In the genomic region with DNA sequence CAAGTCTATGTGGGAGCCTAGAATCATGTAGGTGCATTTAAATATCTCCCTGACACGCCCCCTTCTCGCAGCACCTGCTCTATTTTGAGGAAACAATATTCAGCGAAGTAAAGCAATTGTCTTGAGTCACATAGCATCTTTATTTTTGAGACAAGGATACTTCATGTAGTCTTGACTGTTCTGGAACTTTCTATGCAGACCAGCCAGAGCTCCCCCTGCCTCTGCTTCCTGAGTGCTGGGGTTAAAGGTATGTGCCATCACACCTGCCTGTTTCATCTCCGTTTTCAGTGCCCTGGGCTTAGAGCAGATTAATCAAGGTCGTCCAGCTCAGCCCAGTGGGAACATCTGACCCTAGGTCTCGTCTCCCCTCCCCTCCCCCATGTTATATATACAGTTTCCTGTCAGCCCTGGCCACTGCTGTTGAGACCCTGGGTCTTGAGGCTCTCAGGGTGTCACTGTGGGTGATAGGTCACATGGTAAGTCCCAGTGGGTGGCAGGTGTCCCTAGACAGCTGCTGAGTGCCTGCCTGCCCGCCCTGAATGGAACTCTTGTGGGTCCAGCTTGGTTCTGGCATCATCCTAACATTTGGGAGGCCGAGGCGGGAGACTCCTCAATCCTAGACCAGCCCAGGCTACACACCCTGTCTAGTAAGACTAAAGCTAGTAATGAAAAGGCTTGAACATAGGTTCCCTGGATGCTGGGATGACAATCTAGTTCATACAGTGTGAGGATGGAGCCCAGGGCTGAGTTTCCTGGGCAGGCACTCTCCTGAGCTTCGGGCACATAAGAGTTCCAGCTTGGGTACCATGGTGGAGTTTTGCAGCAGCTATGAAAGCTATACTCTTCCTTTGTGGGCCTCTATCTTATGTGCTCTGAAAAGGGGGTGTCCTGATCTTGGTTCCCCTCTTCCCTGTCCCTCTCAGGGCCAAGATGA, we compare ENCODE assay signal across 8 mouse cellular contexts. TPM values are rescaled to one million over a fixed set of nuclear protein-coding genes. Genes with fewer than 3 reads are reported as not detected.
DNase-seq lines count a peak whose midpoint lies in the region; ATAC-seq and TF ChIP-seq lines count a peak whose summit lies in the region.

No protein-coding gene starts in this region.

- ATAC-seq in forebrain, embryonic 14.5 days: no peak
- ATAC-seq in liver, embryonic 15.5 days (ENCODE audit: insufficient read depth): no peak

- no peak overlapping the region for H3ac ChIP-seq in C2C12 (ENCODE audit: control insufficient read depth, insufficient read length, low read depth)

- 59% methylated on average over 10 of the region's 10 CpGs for WGBS in forebrain, embryonic 14.5 days
- WGBS in liver, embryonic 15.5 days (ENCODE audit: insufficient replicate concordance): 51% methylated on average over 10 of the region's 10 CpGs

- no peaks in the 10 kb centered on the region for H3K9me3 ChIP-seq in forebrain, embryonic 14.5 days (replicated peaks; ENCODE audit: control insufficient read depth, low read length)
- no peaks in the 10 kb centered on the region for H3K9me3 ChIP-seq in liver, embryonic 15.5 days (replicated peaks)

- peak overlapping the region; percentile 58 for H3K4me2 ChIP-seq in forebrain, embryonic 14.5 days (ENCODE audit: low read length)
- peak overlapping the region; percentile 99 for H3K4me2 ChIP-seq in liver, embryonic 15.5 days

- no peaks in the 10 kb centered on the region for H3K36me3 ChIP-seq in C2C12 (ENCODE audit: control insufficient read depth, insufficient read depth)
- H3K36me3 ChIP-seq in forebrain, embryonic 14.5 days (ENCODE audit: control insufficient read depth, insufficient read depth, low read length): peaks cover 10% of the 10 kb centered on the region; the same call in 1 of the 2 replicates
- no peaks in the 10 kb centered on the region for H3K36me3 ChIP-seq in liver, embryonic 15.5 days (replicated peaks)

- peak overlapping the region; percentile 99 for H3K27ac ChIP-seq in forebrain, embryonic 14.5 days (ENCODE audit: low read depth, low read length)
- H3K27ac ChIP-seq in liver, embryonic 15.5 days (replicated peaks): peak overlapping the region; percentile 95

- no peak for TF ChIP-seq CTCF in C2C12 (IDR thresholded peaks at IDR 0.05; ENCODE audit: control insufficient read depth, insufficient read depth, insufficient read length)

- H3K27me3 ChIP-seq in C2C12 (ENCODE audit: control insufficient read depth, insufficient read depth, insufficient read length): no peaks in the 10 kb centered on the region
- no peaks in the 10 kb centered on the region for H3K27me3 ChIP-seq in forebrain, embryonic 14.5 days (replicated peaks; ENCODE audit: control insufficient read depth, insufficient read depth, low read length)
- 0 out of 2 replicates have a peak, but pooled peaks cover 3% of the 10 kb centered on the region for H3K27me3 ChIP-seq in liver, embryonic 15.5 days

- DNase-seq in heart, adult 11 months: peak; percentile 96
- DNase-seq in heart, adult 8-10 months (ENCODE audit: low spot score): no peak
- peak; percentile 30 for DNase-seq in forebrain, embryonic 14.5 days (ENCODE audit: low spot score)
- DNase-seq in thymus, postnatal 4 days: peak; percentile 26
- DNase-seq in adrenal gland, postnatal 14 days: no peak
- no peak for DNase-seq in embryo, embryonic 11 days

- peak overlapping the region; percentile 80 for H3K4me3 ChIP-seq in C2C12 (ENCODE audit: insufficient read depth, poor library complexity, severe bottlenecking)
- H3K4me3 ChIP-seq in forebrain, embryonic 14.5 days (ENCODE audit: low read depth, low read length): peak overlapping the region; percentile 99
- peak overlapping the region; percentile 80 for H3K4me3 ChIP-seq in liver, embryonic 15.5 days (replicated peaks)

- peaks cover 10% of the 10 kb centered on the region for H3K79me3 ChIP-seq in C2C12 (ENCODE audit: low read depth)

- H3K4me1 ChIP-seq in forebrain, embryonic 14.5 days (ENCODE audit: control insufficient read depth, insufficient read depth, low read length): peaks cover 29% of the 10 kb centered on the region
- peaks cover 50% of the 10 kb centered on the region for H3K4me1 ChIP-seq in liver, embryonic 15.5 days (replicated peaks)

- peak overlapping the region; percentile 99 for H3K9ac ChIP-seq in forebrain, embryonic 14.5 days (ENCODE audit: low read length)
- H3K9ac ChIP-seq in liver, embryonic 15.5 days: peak overlapping the region; percentile 100

- H3K79me2 ChIP-seq in C2C12 (ENCODE audit: control insufficient read depth, insufficient read depth): peaks cover 33% of the 10 kb centered on the region

TF ChIP-seq in C2C12, 6 proteins besides CTCF, POLR2A, EP300 and RAD21:
- TF ChIP-seq USF1 (IDR thresholded peaks at IDR 0.05; ENCODE audit: low read depth) (no peak), CEBPB (IDR thresholded peaks at IDR 0.05; ENCODE audit: low read depth) (no peak), MYOG (IDR thresholded peaks at IDR 0.05; ENCODE audit: control insufficient read depth, extremely low read depth, insufficient read length) (no peak), MAX (IDR thresholded peaks at IDR 0.05) (no peak), FOSL1 (IDR thresholded peaks at IDR 0.05; ENCODE audit: insufficient read depth, low read length, poor library complexity, severe bottlenecking) (no peak), MYOD1 (IDR thresholded peaks at IDR 0.05; ENCODE audit: control insufficient read depth, insufficient read length, low read depth) (no peak)

RNA-seq across cellular contexts. Expression of a gene that starts 1.9 kb away (rescaled TPM):
- under 1 TPM in 1 of 4 experiments, not detected in 3; 0.06 TPM for total RNA-seq in heart, adult 8-10 months (2022)
- polyA plus RNA-seq in C2C12 (2012; fragmentation: generic; extraction: Trizol): 0.01 TPM
- polyA plus RNA-seq in forebrain, embryonic 14.5 days (2014; fragmentation: Nextera tagmentation; extraction: Ambion mirVana): 0.06 and 0.10 TPM in 2 replicates
- 0.01 and 0.02 TPM in 2 replicates for polyA plus RNA-seq in liver, embryonic 15.5 days (2015; fragmentation: Nextera tagmentation; extraction: Ambion mirVana)
- total RNA-seq in adrenal gland, postnatal 14 days (2021): 0.11 and 0.19 TPM in 2 replicates

RNA-seq across cellular contexts. Expression of a gene that starts 2.6 kb away (rescaled TPM):
- total RNA-seq in heart, adult 8-10 months (2022): 100 to 1,000 TPM in 3 of 4 experiments, 10 to 100 TPM in 1; 84.2 to 134 (median 114) TPM
- polyA plus RNA-seq in C2C12 (2012; fragmentation: generic; extraction: Trizol): 128 TPM
- 87.2 and 94.0 TPM in 2 replicates for polyA plus RNA-seq in forebrain, embryonic 14.5 days (2014; fragmentation: Nextera tagmentation; extraction: Ambion mirVana)
- polyA plus RNA-seq in liver, embryonic 15.5 days (2015; fragmentation: Nextera tagmentation; extraction: Ambion mirVana): 23.7 and 26.1 TPM in 2 replicates
- 165 and 174 TPM in 2 replicates for total RNA-seq in adrenal gland, postnatal 14 days (2021)

RNA-seq across cellular contexts. Expression of a gene that starts 17.0 kb away (rescaled TPM):
- total RNA-seq in heart, adult 8-10 months (2022): not detected
- not detected for polyA plus RNA-seq in C2C12 (2012; fragmentation: generic; extraction: Trizol)
- not detected in 2 replicates for polyA plus RNA-seq in forebrain, embryonic 14.5 days (2014; fragmentation: Nextera tagmentation; extraction: Ambion mirVana)
- 0.13 and 0.35 TPM in 2 replicates for polyA plus RNA-seq in liver, embryonic 15.5 days (2015; fragmentation: Nextera tagmentation; extraction: Ambion mirVana)
- total RNA-seq in adrenal gland, postnatal 14 days (2021): 0.70 TPM in 1 of 2 replicates, not detected in the other

RNA-seq across cellular contexts. Expression of a gene that starts 22.2 kb away (rescaled TPM):
- 1 to 10 TPM; 1.8 to 3.7 (median 2.4) TPM for total RNA-seq in heart, adult 8-10 months (2022)
- 0.01 TPM for polyA plus RNA-seq in C2C12 (2012; fragmentation: generic; extraction: Trizol)
- polyA plus RNA-seq in forebrain, embryonic 14.5 days (2014; fragmentation: Nextera tagmentation; extraction: Ambion mirVana): not detected in 2 replicates
- polyA plus RNA-seq in liver, embryonic 15.5 days (2015; fragmentation: Nextera tagmentation; extraction: Ambion mirVana): 1.4 and 1.9 TPM in 2 replicates
- 1.9 TPM in 2 replicates for total RNA-seq in adrenal gland, postnatal 14 days (2021)

RNA-seq across cellular contexts. Expression of a gene that starts 28.3 kb away (rescaled TPM):
- total RNA-seq in heart, adult 8-10 months (2022): 10 to 100 TPM; 57.9 to 67.1 (median 63.4) TPM
- polyA plus RNA-seq in C2C12 (2012; fragmentation: generic; extraction: Trizol): 300 TPM
- polyA plus RNA-seq in forebrain, embryonic 14.5 days (2014; fragmentation: Nextera tagmentation; extraction: Ambion mirVana): 200 and 220 TPM in 2 replicates
- 148 and 155 TPM in 2 replicates for polyA plus RNA-seq in liver, embryonic 15.5 days (2015; fragmentation: Nextera tagmentation; extraction: Ambion mirVana)
- total RNA-seq in adrenal gland, postnatal 14 days (2021): 76.0 and 78.6 TPM in 2 replicates

Comparison
In these comparisons a context has a peak if more than half of its experiments do, and no peak if none do; other contexts are left out.
1. DNase-seq: peak in heart, adult 11 months (single experiment), forebrain, embryonic 14.5 days (single experiment) and thymus, postnatal 4 days (single experiment); none in heart, adult 8-10 months (single experiment), adrenal gland, postnatal 14 days (single experiment) and embryo, embryonic 11 days (single experiment).
2. Peak in every context shown above with its lines, with median percentiles within 50 percentile points of each other: H3K4me3 ChIP-seq.